Mouse (Mus musculus): ENCODE data around the gene Lcn5.

The Lcn5 gene

GRCm38 (mm10) chr2:25682426-25682825 lies 24.7 kb downstream of the Lcn5 start, which contains the start of gene Lcn10:
Gene Lcn10 (plus strand): TSS chr2:25682726.
- DNase-seq = peak; percentile 60

GRCm38 (mm10) chr2:25686941-25687340 lies 29.2 kb downstream of the Lcn5 start:
- peak; percentile 1 for DNase-seq

- peak; percentile 92 for DNase-seq
Observed at GRCm38 (mm10) chr2:25694605-25695004, 36.9 kb downstream of the Lcn5 start.

GRCm38 (mm10) chr2:25696951-25697350 lies 39.2 kb downstream of the Lcn5 start:
- peak; percentile 80 for DNase-seq

- DNase-seq = no peak
Observed at GRCm38 (mm10) chr2:25698696-25699095, 40.9 kb downstream of the Lcn5 start.

- peak; percentile 39 for DNase-seq
Observed at GRCm38 (mm10) chr2:25699743-25700142, 42.0 kb downstream of the Lcn5 start, which contains the start of gene Obp2a. Gene Obp2a (plus strand): TSS chr2:25700043.

- DNase-seq = peak; percentile 93
Observed at GRCm38 (mm10) chr2:25701001-25701400, 43.2 kb downstream of the Lcn5 start.

GRCm38 (mm10) chr2:25703706-25704105 lies 46.0 kb downstream of the Lcn5 start:
- peak; percentile 70 for DNase-seq

GRCm38 (mm10) chr2:25706643-25707481 lies 49.1 kb downstream of the Lcn5 start, which contains the start of gene Bmyc:
Gene Bmyc (plus strand): TSS chr2:25706739.
- peak; percentile 98 for DNase-seq

- DNase-seq = peak; percentile 89
Observed at GRCm38 (mm10) chr2:25708121-25708520, 50.4 kb downstream of the Lcn5 start.

- DNase-seq = peak; percentile 80
Observed at GRCm38 (mm10) chr2:25709056-25709455, 51.3 kb downstream of the Lcn5 start.

- DNase-seq = peak; percentile 56
Observed at GRCm38 (mm10) chr2:25709791-25710190, 52.0 kb downstream of the Lcn5 start.

Measured in heart, adult 11 months (tissue).